Mouse (Mus musculus) hindbrain, postnatal 0 days (tissue): ENCODE results near the gene Pon2. TPM values are rescaled to one million over a fixed set of nuclear protein-coding genes. Genes with fewer than 3 reads are reported as not detected.
"Not testable (repeated sequence)": the region's sequence is repeated elsewhere in the genome, so short reads cannot be mapped to it uniquely, and the experiment has no call there.

ENCODE experiments used
- ATAC-seq: fragments of 200-750 bp; cut with Nextera tagmentation; 2 replicates; pipeline ENCODE4 v1.8.0; 2017; ENCODE audit warnings: mild to moderate bottlenecking, moderate TSS enrichment, moderate library complexity
- DNase-seq: peaks from one replicate; pipeline ENCODE4 v3.0.0-alpha.2; 2015; ENCODE audit warnings: low spot score
- H3K27ac ChIP-seq: fragments of 300-500 bp; sonication (generic); 2 replicates; pipeline ENCODE4 v1.5.1; 2014; ENCODE audit warnings: mild to moderate bottlenecking
- H3K27me3 ChIP-seq: fragments of 300-500 bp; sonication (generic); 2 replicates; pipeline ENCODE4 v1.6.1; 2014; ENCODE audit warnings: low read length, mixed read lengths; ENCODE audit not compliant: insufficient read depth
- H3K36me3 ChIP-seq: fragments of 300-500 bp; sonication (generic); 2 replicates; pipeline ENCODE4 v1.6.1; 2014; ENCODE audit warnings: low read length, mixed read lengths; ENCODE audit not compliant: insufficient read depth
- H3K4me1 ChIP-seq: fragments of 300-500 bp; sonication (generic); 2 replicates; pipeline ENCODE4 v1.6.1; 2014; ENCODE audit warnings: antibody characterized with exemption, low read length, mixed read lengths; ENCODE audit not compliant: insufficient read depth
- H3K4me2 ChIP-seq: fragments of 300-500 bp; sonication (generic); 2 replicates; pipeline ENCODE4 v1.6.1; 2014; ENCODE audit warnings: low read depth, mild to moderate bottlenecking, low read length, moderate library complexity, mixed read lengths
- H3K4me3 ChIP-seq: fragments of 300-500 bp; sonication (generic); 2 replicates; pipeline ENCODE4 v1.5.1; 2014; ENCODE audit warnings: low read length
- H3K9ac ChIP-seq: fragments of 300-500 bp; sonication (generic); replicated peaks from 2 replicates; pipeline ENCODE4 v1.6.1; 2014; ENCODE audit warnings: mild to moderate bottlenecking, low read length, moderate library complexity, mixed read lengths
- H3K9me3 ChIP-seq: fragments of 300-500 bp; sonication (generic); 2 replicates; pipeline ENCODE4 v1.6.1; 2016; ENCODE audit warnings: low read length, mixed read lengths
- CTCF ChIP-seq: IDR thresholded peaks from 2 replicates; pipeline ENCODE4 v1.5.1; 2016; ENCODE audit warnings: antibody characterized with exemption, control low read depth, low read depth
- WGBS: fragments of 180-500 bp; shearing (Covaris S2); extraction: QIAGEN DNeasy Blood & Tissue Kit; methylation state at CpG from one replicate; pipeline ENCODE4 v1.1.7; 2014; 5-methylcytosine and 5-hydroxymethylcytosine counted together
- polyA plus RNA-seq: library from polyadenylated mRNA; unstranded; fragments of >200 nt; fragmentation: Nextera tagmentation; extraction: Ambion mirVana; gene quantifications from 2 replicates; pipeline ENCODE4 v1.2.1, GENCODE M21; 2015
- total RNA-seq: library from RNA; depleted of rRNA; stranded (reverse); fragments of >200 nt; gene quantifications from 2 replicates; pipeline ENCODE4 v1.2.3, GENCODE M21; 2014

The Pon2 gene
- total and polyA plus RNA-seq, 2 experiments from 2014 or later: 17.9 to 50.4 TPM

GRCm38 (mm10) chr6:5325122-5325521, 26.9 kb upstream of the Pon2 start:
- H3K4me1 ChIP-seq: no peaks in the 10 kb centered on the region
- H3K36me3 ChIP-seq: no peaks in the 10 kb centered on the region
- H3K27ac ChIP-seq: no peak overlapping the region
- 42% methylated on average over 2 of the region's 2 CpGs for WGBS
- H3K4me2 ChIP-seq: no peak overlapping the region
- no peak overlapping the region for H3K4me3 ChIP-seq
- ATAC-seq (no peak), DNase-seq (no peak)
- H3K9ac ChIP-seq: no peak overlapping the region
- TF ChIP-seq CTCF: no peak
- H3K9me3 ChIP-seq: no peaks in the 10 kb centered on the region
- H3K27me3 ChIP-seq: no peaks in the 10 kb centered on the region

GRCm38 (mm10) chr6:5324101-5324500, 25.8 kb upstream of the Pon2 start:
- not testable (repeated sequence) for H3K9me3 ChIP-seq, DNase-seq, H3K36me3 ChIP-seq, H3K4me2 ChIP-seq, H3K27me3 ChIP-seq, H3K4me1 ChIP-seq, H3K9ac ChIP-seq, H3K27ac ChIP-seq, ATAC-seq, H3K4me3 ChIP-seq
- WGBS: 97% methylated on average over 6 of the region's 6 CpGs

- no peak overlapping the region for H3K4me2 ChIP-seq
- H3K4me1 ChIP-seq: no peaks in the 10 kb centered on the region
- no peak overlapping the region for H3K9ac ChIP-seq
- H3K36me3 ChIP-seq: no peaks in the 10 kb centered on the region
- no peak for ATAC-seq
- H3K27ac ChIP-seq: no peak overlapping the region
- no peaks in the 10 kb centered on the region for H3K27me3 ChIP-seq
- no peak for TF ChIP-seq CTCF
- H3K4me3 ChIP-seq: no peak overlapping the region
- no peak for DNase-seq
- 86% methylated on average over 9 of the region's 9 CpGs for WGBS
- no peaks in the 10 kb centered on the region for H3K9me3 ChIP-seq
Measured at GRCm38 (mm10) chr6:5316630-5317029, 18.4 kb upstream of the Pon2 start.

- no peak for DNase-seq
- no peak for ATAC-seq
Measured at GRCm38 (mm10) chr6:5315053-5315759, 17.0 kb upstream of the Pon2 start.

GRCm38 (mm10) chr6:5313951-5314590, 15.8 kb upstream of the Pon2 start:
- 87% methylated on average over 5 of the region's 5 CpGs for WGBS

More at GRCm38 (mm10) chr6:5315053-5315759, 17.0 kb upstream of the Pon2 start:
- Histone ChIP-seq H3K27me3 (no peaks in the 10 kb centered on the region), H3K4me3 (no peak overlapping the region), H3K27ac (no peak overlapping the region), H3K9ac (no peak overlapping the region), H3K4me2 (no peak overlapping the region), H3K9me3 (no peaks in the 10 kb centered on the region), H3K36me3 (no peaks in the 10 kb centered on the region), H3K4me1 (no peaks in the 10 kb centered on the region)
- 90% methylated on average over 3 of the region's 3 CpGs for WGBS
- TF ChIP-seq CTCF: no peak

GRCm38 (mm10) chr6:5310491-5310890, 12.2 kb upstream of the Pon2 start:
- no peak for DNase-seq
- no peak overlapping the region for H3K4me2 ChIP-seq
- no peak overlapping the region for H3K27ac ChIP-seq
- H3K36me3 ChIP-seq: no peaks in the 10 kb centered on the region
- no peaks in the 10 kb centered on the region for H3K4me1 ChIP-seq
- 89% methylated on average over 3 of the region's 3 CpGs for WGBS
- no peak overlapping the region for H3K9ac ChIP-seq
- ATAC-seq: no peak
- H3K4me3 ChIP-seq: no peak overlapping the region
- no peak for TF ChIP-seq CTCF
- H3K27me3 ChIP-seq: no peaks in the 10 kb centered on the region
- no peaks in the 10 kb centered on the region for H3K9me3 ChIP-seq

More at GRCm38 (mm10) chr6:5313951-5314590, 15.8 kb upstream of the Pon2 start:
- Histone ChIP-seq H3K4me3 (no peak overlapping the region), H3K4me2 (no peak overlapping the region), H3K9ac (no peak overlapping the region), H3K4me1 (no peaks in the 10 kb centered on the region), H3K36me3 (no peaks in the 10 kb centered on the region), H3K27me3 (no peaks in the 10 kb centered on the region), H3K9me3 (no peaks in the 10 kb centered on the region), H3K27ac (no peak overlapping the region)
- TF ChIP-seq CTCF: no peak
- DNase-seq (no peak), ATAC-seq (no peak)

- Histone ChIP-seq H3K4me3 (no peak overlapping the region), H3K27ac (no peak overlapping the region), H3K4me2 (no peak overlapping the region), H3K9ac (no peak overlapping the region), H3K27me3 (no peaks in the 10 kb centered on the region), H3K9me3 (no peaks in the 10 kb centered on the region), H3K4me1 (no peaks in the 10 kb centered on the region), H3K36me3 (no peaks in the 10 kb centered on the region)
- no peak for TF ChIP-seq CTCF
- 67% methylated on average over 7 of the region's 7 CpGs for WGBS
- DNase-seq (no peak), ATAC-seq (no peak)
Measured at GRCm38 (mm10) chr6:5309595-5310197, 11.4 kb upstream of the Pon2 start.
